Mouse (Mus musculus): ENCODE results near the gene Fam129b. TPM values are rescaled to one million over a fixed set of nuclear protein-coding genes. Genes with fewer than 3 reads are reported as not detected.
A peak's percentile ranks its signal among the peaks of the same experiment; 100 is the strongest.

Gene Fam129b
- polyA plus RNA-seq, 1 experiment from 2014 or later: 5.9 TPM

DNA sequence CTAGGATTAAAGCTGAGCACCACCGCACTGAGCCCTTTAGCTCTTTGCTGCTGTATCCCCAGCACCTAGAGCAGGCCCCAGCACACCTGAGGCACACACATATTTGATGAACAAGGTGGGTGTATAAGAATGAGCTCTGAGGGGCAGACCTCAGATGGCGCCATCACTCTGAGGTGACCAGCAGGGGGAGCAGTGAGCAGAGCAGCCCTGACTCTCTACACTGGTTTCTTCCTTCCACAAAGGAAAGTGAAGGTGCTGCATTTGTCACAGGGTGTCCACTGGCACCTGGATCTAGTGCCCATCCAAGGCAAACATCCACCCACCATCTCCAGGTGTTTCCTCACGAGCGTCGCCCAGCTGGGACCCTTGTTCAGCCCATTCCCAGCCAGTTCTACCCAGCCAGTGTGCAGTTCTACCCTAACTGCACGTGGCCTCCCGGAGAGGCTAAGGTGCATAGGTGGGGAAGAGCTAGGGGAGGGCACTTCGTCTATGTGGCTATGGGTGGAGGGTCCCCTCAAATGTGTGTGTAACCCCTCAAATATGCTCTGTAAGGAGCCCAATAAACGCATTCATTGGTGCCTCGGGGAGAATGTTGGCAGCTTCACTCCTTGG is 16.8 kb upstream of the Fam129b start:
- Histone ChIP-seq H3K4me3 (ENCODE audit: low read depth, low read length) (no peak overlapping the region), H3K4me2 (ENCODE audit: low read depth, low read length) (no peak overlapping the region), H3K9ac (replicated peaks) (no peak overlapping the region), H3K9me3 (ENCODE audit: low read length) (no peaks in the 10 kb centered on the region), H3K4me1 (ENCODE audit: insufficient read depth) (no peaks in the 10 kb centered on the region), H3K27ac (ENCODE audit: low read depth) (no peak overlapping the region), H3K27me3 (ENCODE audit: insufficient read depth, low read length) (no peaks in the 10 kb centered on the region), H3K36me3 (replicated peaks; ENCODE audit: insufficient read depth, low read length) (no peaks in the 10 kb centered on the region)
- TF ChIP-seq EP300 (IDR thresholded peaks at IDR 0.05; ENCODE audit: low read depth): no peak
- peak; percentile 93 for TF ChIP-seq CTCF (IDR thresholded peaks at IDR 0.05; ENCODE audit: low read depth)
- peak; percentile 49; the same call in 1 of the 2 replicates for ATAC-seq
- WGBS (ENCODE audit: insufficient replicate concordance): 41% methylated on average over 10 of the region's 10 CpGs
- DNase-seq: peak; percentile 75

DNA sequence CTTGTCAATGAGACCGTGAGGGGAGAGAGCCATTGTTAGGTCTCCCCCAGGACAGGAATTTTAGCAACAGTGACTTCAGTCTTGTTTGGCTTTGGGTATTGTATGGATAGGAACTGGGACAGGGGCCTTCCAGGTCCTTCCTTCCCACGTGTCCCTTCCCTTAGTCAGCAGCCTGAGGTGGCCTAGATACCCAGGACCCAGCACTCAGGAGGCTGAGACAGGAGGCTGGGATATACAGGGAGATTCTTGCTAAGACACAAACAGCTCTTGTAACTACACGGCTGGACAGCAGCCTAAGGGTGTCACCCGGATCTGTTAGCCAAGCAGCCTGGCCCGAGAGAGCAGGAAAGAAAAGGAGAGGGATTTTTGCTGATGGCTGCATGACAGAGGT is 16.3 kb upstream of the Fam129b start:
- H3K4me1 ChIP-seq (ENCODE audit: insufficient read depth): no peaks in the 10 kb centered on the region
- H3K4me2 ChIP-seq (ENCODE audit: low read depth, low read length): no peak overlapping the region
- H3K27ac ChIP-seq (ENCODE audit: low read depth): no peak overlapping the region
- WGBS (ENCODE audit: insufficient replicate concordance): 73% methylated on average over 5 of the region's 5 CpGs
- no peaks in the 10 kb centered on the region for H3K36me3 ChIP-seq (replicated peaks; ENCODE audit: insufficient read depth, low read length)
- DNase-seq (no peak), ATAC-seq (no peak)
- no peak overlapping the region for H3K9ac ChIP-seq (replicated peaks)
- no peaks in the 10 kb centered on the region for H3K27me3 ChIP-seq (ENCODE audit: insufficient read depth, low read length)
- H3K9me3 ChIP-seq (ENCODE audit: low read length): no peaks in the 10 kb centered on the region
- H3K4me3 ChIP-seq (ENCODE audit: low read depth, low read length): no peak overlapping the region
- TF ChIP-seq EP300 (IDR thresholded peaks at IDR 0.05; ENCODE audit: low read depth): no peak
- no peak for TF ChIP-seq CTCF (IDR thresholded peaks at IDR 0.05; ENCODE audit: low read depth)

DNA sequence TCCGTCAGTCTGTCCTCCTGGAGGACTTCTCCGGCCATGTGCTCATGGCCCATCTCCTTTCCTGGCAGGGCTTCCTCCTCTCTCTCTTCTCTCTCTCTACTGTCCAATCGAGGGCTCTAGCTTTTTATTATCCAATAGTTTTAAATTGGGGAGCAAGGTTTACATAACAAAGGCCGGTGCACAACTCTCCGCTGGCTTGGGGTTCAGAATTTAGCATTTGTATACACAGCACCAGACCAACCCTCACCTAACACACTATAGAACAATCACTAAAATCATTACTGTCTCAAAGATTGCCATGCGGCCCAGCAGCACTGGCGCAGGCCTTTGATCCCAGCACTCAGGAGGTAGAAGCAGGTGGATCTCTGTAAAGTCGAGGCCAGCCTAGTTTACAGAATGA is 15.1 kb upstream of the Fam129b start:
- Histone ChIP-seq H3K36me3 (replicated peaks; ENCODE audit: insufficient read depth, low read length) (no peaks in the 10 kb centered on the region), H3K4me2 (ENCODE audit: low read depth, low read length) (no peak overlapping the region), H3K9me3 (ENCODE audit: low read length) (no peaks in the 10 kb centered on the region), H3K27ac (ENCODE audit: low read depth) (no peak overlapping the region), H3K4me3 (ENCODE audit: low read depth, low read length) (no peak overlapping the region), H3K9ac (replicated peaks) (no peak overlapping the region), H3K4me1 (ENCODE audit: insufficient read depth) (no peaks in the 10 kb centered on the region), H3K27me3 (ENCODE audit: insufficient read depth, low read length) (no peaks in the 10 kb centered on the region)
- 80% methylated on average over 8 of the region's 8 CpGs for WGBS (ENCODE audit: insufficient replicate concordance)
- no peak for TF ChIP-seq EP300 (IDR thresholded peaks at IDR 0.05; ENCODE audit: low read depth)
- TF ChIP-seq CTCF (IDR thresholded peaks at IDR 0.05; ENCODE audit: low read depth): no peak
- ATAC-seq (no peak), DNase-seq (no peak)

- no peak overlapping the region for H3K4me2 ChIP-seq (ENCODE audit: low read depth, low read length)
- WGBS (ENCODE audit: insufficient replicate concordance): 75% methylated on average over 3 of the region's 3 CpGs
- ATAC-seq: no peak
- no peak for DNase-seq
- H3K4me3 ChIP-seq (ENCODE audit: low read depth, low read length): no peak overlapping the region
- TF ChIP-seq CTCF (IDR thresholded peaks at IDR 0.05; ENCODE audit: low read depth): no peak
- no peak for TF ChIP-seq EP300 (IDR thresholded peaks at IDR 0.05; ENCODE audit: low read depth)
- H3K9me3 ChIP-seq (ENCODE audit: low read length): no peaks in the 10 kb centered on the region
- no peaks in the 10 kb centered on the region for H3K4me1 ChIP-seq (ENCODE audit: insufficient read depth)
- no peak overlapping the region for H3K27ac ChIP-seq (ENCODE audit: low read depth)
- H3K9ac ChIP-seq (replicated peaks): no peak overlapping the region
- H3K27me3 ChIP-seq (ENCODE audit: insufficient read depth, low read length): no peaks in the 10 kb centered on the region
- H3K36me3 ChIP-seq (replicated peaks; ENCODE audit: insufficient read depth, low read length): no peaks in the 10 kb centered on the region
Observed at GRCm38 (mm10) chr2:32863317-32863716, 12.6 kb upstream of the Fam129b start.

- TF ChIP-seq EP300 (IDR thresholded peaks at IDR 0.05; ENCODE audit: low read depth) (no peak), CTCF (IDR thresholded peaks at IDR 0.05; ENCODE audit: low read depth) (peak; percentile 81)
- WGBS (ENCODE audit: insufficient replicate concordance): 59% methylated on average over 2 of the region's 2 CpGs
- Histone ChIP-seq H3K4me3 (ENCODE audit: low read depth, low read length) (no peak overlapping the region), H3K36me3 (replicated peaks; ENCODE audit: insufficient read depth, low read length) (no peaks in the 10 kb centered on the region), H3K4me2 (ENCODE audit: low read depth, low read length) (no peak overlapping the region), H3K4me1 (ENCODE audit: insufficient read depth) (no peaks in the 10 kb centered on the region), H3K27ac (ENCODE audit: low read depth) (0 out of 2 replicates have a peak overlapping the region, but pooled peaks have one; percentile 44), H3K27me3 (ENCODE audit: insufficient read depth, low read length) (no peaks in the 10 kb centered on the region), H3K9me3 (ENCODE audit: low read length) (no peaks in the 10 kb centered on the region), H3K9ac (replicated peaks) (no peak overlapping the region)
- peak; percentile 63 for ATAC-seq
- DNase-seq: no peak
Observed at GRCm38 (mm10) chr2:32864755-32865154, 11.2 kb upstream of the Fam129b start.

GRCm38 (mm10) chr2:32867354-32867753 is 8.6 kb upstream of the Fam129b start:
- Histone ChIP-seq H3K27me3 (ENCODE audit: insufficient read depth, low read length) (no peaks in the 10 kb centered on the region), H3K9me3 (ENCODE audit: low read length) (no peaks in the 10 kb centered on the region), H3K4me2 (ENCODE audit: low read depth, low read length) (no peak overlapping the region), H3K36me3 (replicated peaks; ENCODE audit: insufficient read depth, low read length) (no peaks in the 10 kb centered on the region), H3K4me3 (ENCODE audit: low read depth, low read length) (no peak overlapping the region), H3K9ac (replicated peaks) (no peak overlapping the region), H3K27ac (ENCODE audit: low read depth) (no peak overlapping the region), H3K4me1 (ENCODE audit: insufficient read depth) (peaks cover 9% of the 10 kb centered on the region)
- WGBS (ENCODE audit: insufficient replicate concordance): 32% methylated on average over 4 of the region's 4 CpGs
- TF ChIP-seq EP300 (IDR thresholded peaks at IDR 0.05; ENCODE audit: low read depth) (no peak), CTCF (IDR thresholded peaks at IDR 0.05; ENCODE audit: low read depth) (no peak)
- no peak for ATAC-seq
- no peak for DNase-seq

Data from liver, postnatal 0 days (tissue).